Mouse (Mus musculus): ENCODE measurements around the gene Sirpa. TPM values are rescaled to one million over a fixed set of nuclear protein-coding genes. Genes with fewer than 3 reads are reported as not detected.

Gene Sirpa
- polyA plus RNA-seq, 1 experiment from 2014 or later, result 39.8 TPM

DNA sequence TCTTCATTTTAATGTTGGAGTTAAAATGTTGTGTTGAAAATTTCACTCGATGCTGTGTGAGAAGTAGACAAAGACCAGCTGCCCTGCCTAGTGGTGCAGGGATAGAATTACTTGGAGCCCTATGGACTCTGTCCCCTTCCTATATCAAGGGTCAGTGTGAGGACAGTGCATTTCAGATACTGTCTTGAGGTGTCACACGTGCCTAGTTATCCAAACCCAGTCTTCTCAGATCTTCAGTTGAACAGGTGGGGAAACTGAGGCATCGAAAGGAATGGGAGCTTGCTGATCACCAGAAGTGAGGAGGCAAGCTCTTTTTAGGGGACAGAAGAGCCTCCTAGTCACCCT lies 33.8 kb upstream of the Sirpa start:
- Histone ChIP-seq H3K4me2 (ENCODE audit: low read depth, low read length) (no peak overlapping the region), H3K36me3 (ENCODE audit: control insufficient read depth, insufficient read depth, low read length) (no peaks in the 10 kb centered on the region), H3K9ac (replicated peaks; ENCODE audit: low read depth, low read length) (no peak overlapping the region), H3K4me3 (ENCODE audit: low read depth, low read length) (no peak overlapping the region), H3K27ac (ENCODE audit: low read depth, low read length) (no peak overlapping the region), H3K9me3 (ENCODE audit: control insufficient read depth, low read length) (no peaks in the 10 kb centered on the region), H3K4me1 (ENCODE audit: control insufficient read depth, insufficient read depth, low read length) (no peaks in the 10 kb centered on the region; the same call in 1 of the 2 replicates), H3K27me3 (ENCODE audit: control insufficient read depth, insufficient read depth, low read length) (no peaks in the 10 kb centered on the region)
- no peak for ATAC-seq (ENCODE audit: low read depth)
- WGBS, result 87% methylated on average over 3 of the region's 3 CpGs

DNA sequence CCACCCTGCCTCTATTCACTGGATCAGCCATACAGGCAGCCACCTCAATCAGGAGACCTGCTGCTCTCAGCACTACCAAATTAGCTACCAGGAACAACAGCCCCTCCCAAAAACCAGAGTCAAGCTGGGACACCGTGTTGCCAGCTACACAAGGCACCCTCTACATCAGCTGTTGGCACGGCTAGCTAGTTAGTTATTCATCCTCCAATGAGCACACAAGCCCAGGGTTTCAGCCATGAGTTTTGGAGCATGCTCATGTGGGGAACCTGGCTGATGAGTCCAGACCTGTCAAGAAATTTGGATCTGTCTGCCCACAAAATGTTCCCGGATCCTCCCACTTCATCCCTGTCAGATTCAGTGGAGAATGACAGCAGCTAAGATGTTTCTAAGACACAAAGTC lies 30.8 kb upstream of the Sirpa start:
- Histone ChIP-seq H3K27me3 (ENCODE audit: control insufficient read depth, insufficient read depth, low read length) (no peaks in the 10 kb centered on the region), H3K4me2 (ENCODE audit: low read depth, low read length) (no peak overlapping the region), H3K9ac (replicated peaks; ENCODE audit: low read depth, low read length) (no peak overlapping the region), H3K4me3 (ENCODE audit: low read depth, low read length) (no peak overlapping the region), H3K4me1 (ENCODE audit: control insufficient read depth, insufficient read depth, low read length) (no peaks in the 10 kb centered on the region), H3K27ac (ENCODE audit: low read depth, low read length) (no peak overlapping the region), H3K36me3 (ENCODE audit: control insufficient read depth, insufficient read depth, low read length) (no peaks in the 10 kb centered on the region), H3K9me3 (ENCODE audit: control insufficient read depth, low read length) (no peaks in the 10 kb centered on the region)
- 77% methylated on average over 3 of the region's 3 CpGs for WGBS
- no peak for ATAC-seq (ENCODE audit: low read depth)

DNA sequence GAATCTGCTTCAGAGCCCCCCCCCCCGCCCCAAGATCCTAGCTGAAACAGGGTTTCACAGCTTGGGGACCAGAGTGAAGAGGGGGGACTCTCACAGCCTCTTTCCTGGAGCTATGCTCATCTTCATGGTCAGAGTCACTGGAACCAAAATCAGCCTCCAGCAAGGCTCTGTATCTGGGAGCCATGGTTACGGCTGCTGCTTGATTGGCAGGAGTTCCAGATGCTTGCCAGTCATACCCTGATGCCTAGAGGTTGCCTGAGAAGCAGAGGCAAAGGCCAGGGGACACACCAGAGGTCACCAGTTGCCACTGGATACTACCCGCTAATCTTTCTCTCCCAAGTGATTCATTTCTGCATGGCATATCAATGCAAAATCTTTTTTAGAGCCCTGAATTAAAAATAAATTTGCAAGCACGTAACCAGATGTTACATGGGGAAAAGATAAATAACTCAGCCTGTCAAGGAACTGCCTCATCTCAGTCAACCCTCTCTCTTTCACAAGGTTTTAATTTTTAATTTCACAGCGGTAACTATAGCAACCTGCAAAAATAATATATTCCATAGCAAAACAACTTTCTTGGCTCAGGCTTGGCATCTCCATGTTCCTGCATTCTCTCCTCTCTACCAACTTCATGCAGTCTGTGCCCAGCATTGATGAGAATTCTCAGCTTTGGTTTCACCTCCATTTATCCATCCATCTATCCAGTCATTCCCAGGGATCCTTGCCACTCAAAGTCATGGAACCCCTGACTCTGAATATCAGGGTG lies 28.5 kb upstream of the Sirpa start:
- H3K27me3 ChIP-seq (ENCODE audit: control insufficient read depth, insufficient read depth, low read length), result no peaks in the 10 kb centered on the region
- H3K4me2 ChIP-seq (ENCODE audit: low read depth, low read length), result no peak overlapping the region
- no peaks in the 10 kb centered on the region for H3K36me3 ChIP-seq (ENCODE audit: control insufficient read depth, insufficient read depth, low read length)
- no peaks in the 10 kb centered on the region for H3K9me3 ChIP-seq (ENCODE audit: control insufficient read depth, low read length)
- H3K4me1 ChIP-seq (ENCODE audit: control insufficient read depth, insufficient read depth, low read length), result no peaks in the 10 kb centered on the region
- no peak overlapping the region for H3K4me3 ChIP-seq (ENCODE audit: low read depth, low read length)
- WGBS, result 72% methylated on average over 5 of the region's 5 CpGs
- no peak overlapping the region for H3K9ac ChIP-seq (replicated peaks; ENCODE audit: low read depth, low read length)
- no peak for ATAC-seq (ENCODE audit: low read depth)
- no peak overlapping the region for H3K27ac ChIP-seq (ENCODE audit: low read depth, low read length)

DNA sequence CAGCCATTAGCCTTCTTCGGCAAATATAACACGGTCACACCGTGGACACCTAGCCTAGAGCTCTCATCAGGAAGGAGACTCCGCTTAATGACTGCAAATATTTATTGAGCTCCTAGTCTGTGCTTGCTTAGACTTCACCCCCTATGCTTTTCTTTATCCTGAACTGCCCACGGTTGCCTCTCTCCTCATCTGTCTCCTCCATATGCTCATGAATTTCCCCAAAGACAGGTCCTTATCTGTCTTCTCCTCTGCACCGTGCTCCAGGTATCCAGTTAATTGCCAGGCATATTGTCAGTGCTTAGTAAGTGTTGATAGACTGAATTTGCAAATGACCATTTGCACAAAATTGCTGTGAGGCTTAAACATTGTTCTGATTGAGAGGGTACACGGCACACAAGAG lies 23.5 kb upstream of the Sirpa start:
- WGBS, result 87% methylated on average over 7 of the region's 7 CpGs
- no peak overlapping the region for H3K4me2 ChIP-seq (ENCODE audit: low read depth, low read length)

DNA sequence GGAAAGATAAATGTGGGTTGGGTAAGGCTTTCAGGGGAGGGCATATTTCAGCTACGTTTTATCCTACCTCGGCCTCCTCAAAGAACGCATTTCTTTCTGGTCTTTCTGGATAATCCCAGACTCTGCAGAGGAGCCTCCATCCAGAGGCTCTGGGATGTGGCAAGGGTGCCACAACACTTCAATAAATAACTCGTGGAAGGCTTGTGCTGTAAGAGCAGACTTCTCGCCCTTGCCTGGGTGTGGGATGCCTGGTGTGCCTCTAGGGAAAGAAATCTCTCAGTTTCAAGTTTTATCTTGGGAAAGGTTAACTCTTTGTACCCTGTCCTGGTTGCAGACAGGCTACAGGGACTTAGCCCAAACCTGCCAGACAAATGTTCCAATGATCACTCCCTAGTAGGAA lies 23.1 kb upstream of the Sirpa start:
- 75% methylated on average over 5 of the region's 5 CpGs for WGBS
- Histone ChIP-seq H3K9ac (replicated peaks; ENCODE audit: low read depth, low read length) (no peak overlapping the region), H3K27ac (ENCODE audit: low read depth, low read length) (no peak overlapping the region), H3K4me1 (ENCODE audit: control insufficient read depth, insufficient read depth, low read length) (peaks cover 12% of the 10 kb centered on the region), H3K27me3 (ENCODE audit: control insufficient read depth, insufficient read depth, low read length) (no peaks in the 10 kb centered on the region), H3K36me3 (ENCODE audit: control insufficient read depth, insufficient read depth, low read length) (no peaks in the 10 kb centered on the region), H3K9me3 (ENCODE audit: control insufficient read depth, low read length) (no peaks in the 10 kb centered on the region), H3K4me3 (ENCODE audit: low read depth, low read length) (no peak overlapping the region), H3K4me2 (ENCODE audit: low read depth, low read length) (no peak overlapping the region)
- ATAC-seq (ENCODE audit: low read depth), result no peak

More for the DNA sequence above, 23.5 kb upstream of the Sirpa start:
- no peak for ATAC-seq (ENCODE audit: low read depth)
- H3K9me3 ChIP-seq (ENCODE audit: control insufficient read depth, low read length), result no peaks in the 10 kb centered on the region
- no peak overlapping the region for H3K27ac ChIP-seq (ENCODE audit: low read depth, low read length)
- no peaks in the 10 kb centered on the region for H3K27me3 ChIP-seq (ENCODE audit: control insufficient read depth, insufficient read depth, low read length)
- H3K4me1 ChIP-seq (ENCODE audit: control insufficient read depth, insufficient read depth, low read length), result peaks cover 7% of the 10 kb centered on the region
- H3K36me3 ChIP-seq (ENCODE audit: control insufficient read depth, insufficient read depth, low read length), result no peaks in the 10 kb centered on the region
- H3K4me3 ChIP-seq (ENCODE audit: low read depth, low read length), result no peak overlapping the region
- no peak overlapping the region for H3K9ac ChIP-seq (replicated peaks; ENCODE audit: low read depth, low read length)

DNA sequence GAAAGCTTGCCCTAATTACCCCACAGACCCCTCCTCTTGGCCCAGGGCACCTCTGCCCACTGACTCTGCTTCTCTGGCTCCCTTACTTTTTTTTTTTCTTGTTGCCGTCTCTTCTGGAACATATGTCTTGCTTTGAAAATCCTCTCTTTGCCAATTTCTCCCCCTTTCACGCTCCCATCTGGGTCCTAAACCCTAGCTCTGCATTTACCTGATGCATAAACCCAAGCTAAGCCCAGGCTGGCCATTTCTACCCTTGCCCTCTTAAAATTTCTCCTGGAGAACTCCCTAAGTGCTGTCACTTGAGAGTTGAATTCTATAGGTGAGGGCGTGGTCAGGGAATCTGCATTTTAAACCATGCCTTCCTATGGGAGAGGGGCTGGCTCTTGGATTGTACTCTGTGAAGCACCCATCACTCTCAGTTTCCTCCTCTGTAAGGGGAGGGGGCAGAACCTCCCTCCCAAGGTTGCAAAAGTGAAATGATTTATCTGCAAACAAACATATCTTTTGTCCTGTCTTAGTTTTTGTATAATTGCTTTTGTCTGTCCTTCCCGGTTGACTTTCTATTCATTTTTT lies 18.8 kb upstream of the Sirpa start:
- Histone ChIP-seq H3K27me3 (ENCODE audit: control insufficient read depth, insufficient read depth, low read length) (no peaks in the 10 kb centered on the region), H3K36me3 (ENCODE audit: control insufficient read depth, insufficient read depth, low read length) (no peaks in the 10 kb centered on the region), H3K9ac (replicated peaks; ENCODE audit: low read depth, low read length) (peak overlapping the region; percentile 41), H3K27ac (ENCODE audit: low read depth, low read length) (peak overlapping the region; percentile 50), H3K4me1 (ENCODE audit: control insufficient read depth, insufficient read depth, low read length) (peaks cover 13% of the 10 kb centered on the region), H3K4me3 (ENCODE audit: low read depth, low read length) (peak overlapping the region; percentile 21; the same call in 1 of the 2 replicates), H3K4me2 (ENCODE audit: low read depth, low read length) (peak overlapping the region; percentile 51), H3K9me3 (ENCODE audit: control insufficient read depth, low read length) (no peaks in the 10 kb centered on the region)
- peak; percentile 59 for ATAC-seq (ENCODE audit: low read depth)
- 7% methylated on average over 4 of the region's 4 CpGs for WGBS

DNA sequence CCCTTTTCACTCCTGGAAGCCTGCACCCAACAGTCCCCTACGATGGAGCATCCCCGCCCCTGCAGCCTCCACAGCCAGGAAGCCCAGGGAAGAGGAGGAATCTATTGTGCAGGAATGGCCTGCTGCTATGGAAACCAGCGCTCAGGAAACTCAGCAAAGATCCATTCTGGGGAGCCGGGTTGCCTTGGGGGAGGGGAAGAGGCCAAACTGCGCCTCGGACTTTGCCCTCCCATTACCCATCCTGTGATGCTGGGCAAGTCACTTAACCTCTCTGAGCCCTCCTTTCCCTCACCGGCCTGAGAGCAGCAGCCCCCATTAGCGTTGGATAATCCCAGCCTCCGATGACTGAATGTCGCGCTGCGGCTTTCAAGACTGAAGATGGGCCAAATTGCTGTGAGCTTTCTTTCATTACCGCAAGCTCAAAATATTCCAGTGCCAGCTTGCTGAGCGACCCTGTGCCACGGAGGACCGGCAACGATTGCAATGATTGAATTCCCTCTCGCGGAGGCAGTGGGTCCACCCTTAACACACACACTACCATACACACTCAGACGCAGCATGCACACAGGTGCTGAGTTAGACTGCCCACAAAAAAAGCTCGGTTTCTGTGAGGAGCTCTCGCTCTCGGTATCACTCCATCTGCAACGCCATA lies 18.1 kb upstream of the Sirpa start:
- peak overlapping the region; percentile 50 for H3K27ac ChIP-seq (ENCODE audit: low read depth, low read length)
- peaks cover 13% of the 10 kb centered on the region for H3K4me1 ChIP-seq (ENCODE audit: control insufficient read depth, insufficient read depth, low read length)
- H3K4me2 ChIP-seq (ENCODE audit: low read depth, low read length), result peak overlapping the region; percentile 51
- H3K9me3 ChIP-seq (ENCODE audit: control insufficient read depth, low read length), result no peaks in the 10 kb centered on the region
- H3K27me3 ChIP-seq (ENCODE audit: control insufficient read depth, insufficient read depth, low read length), result no peaks in the 10 kb centered on the region
- peak overlapping the region; percentile 41 for H3K9ac ChIP-seq (replicated peaks; ENCODE audit: low read depth, low read length)
- whole genome bisulfite sequencing, result 6% methylated on average over 24 of the region's 24 CpGs
- ATAC-seq (ENCODE audit: low read depth), result peak; percentile 88
- peak overlapping the region; percentile 21 for H3K4me3 ChIP-seq (ENCODE audit: low read depth, low read length)
- H3K36me3 ChIP-seq (ENCODE audit: control insufficient read depth, insufficient read depth, low read length), result no peaks in the 10 kb centered on the region

DNA sequence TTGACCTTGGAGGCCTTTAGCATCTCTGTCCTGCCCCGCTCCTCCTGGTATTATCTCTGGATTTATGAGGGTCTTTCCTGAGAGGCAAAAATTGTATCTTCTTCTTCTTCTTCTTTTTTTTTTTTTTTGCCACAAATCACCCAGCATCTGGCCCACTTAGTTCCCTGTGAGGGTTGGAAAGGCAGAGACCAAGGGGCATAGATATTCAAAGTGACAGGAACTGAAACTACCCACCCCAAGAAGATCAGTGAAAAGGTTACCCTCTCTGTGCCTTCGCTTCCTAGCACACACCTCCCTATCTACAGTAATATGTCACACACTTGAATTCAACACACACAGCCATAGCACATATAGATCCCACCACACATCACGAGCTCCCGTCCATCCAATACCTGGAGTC lies 17.5 kb upstream of the Sirpa start:
- H3K27me3 ChIP-seq (ENCODE audit: control insufficient read depth, insufficient read depth, low read length), result no peaks in the 10 kb centered on the region
- H3K4me1 ChIP-seq (ENCODE audit: control insufficient read depth, insufficient read depth, low read length), result peaks cover 13% of the 10 kb centered on the region
- ATAC-seq (ENCODE audit: low read depth), result no peak
- no peak overlapping the region for H3K9ac ChIP-seq (replicated peaks; ENCODE audit: low read depth, low read length)
- WGBS, result 88% methylated on average over 4 of the region's 4 CpGs
- no peak overlapping the region for H3K4me3 ChIP-seq (ENCODE audit: low read depth, low read length)
- no peak overlapping the region for H3K4me2 ChIP-seq (ENCODE audit: low read depth, low read length)
- peak overlapping the region; percentile 50; the same call in 1 of the 2 replicates for H3K27ac ChIP-seq (ENCODE audit: low read depth, low read length)
- H3K9me3 ChIP-seq (ENCODE audit: control insufficient read depth, low read length), result no peaks in the 10 kb centered on the region
- H3K36me3 ChIP-seq (ENCODE audit: control insufficient read depth, insufficient read depth, low read length), result no peaks in the 10 kb centered on the region

All from neural tube, embryonic 14.5 days (tissue).